Mouse (Mus musculus): ENCODE results near the gene Psmg3.

GRCm38 (mm10) chr5:139816445-139816844, 10.2 kb downstream of the Psmg3 start:
- TF ChIP-seq POLR2A (IDR thresholded peaks at IDR 0.05; ENCODE audit: insufficient read depth, low read length) (no peak), CTCF (IDR thresholded peaks at IDR 0.05; ENCODE audit: low read depth, low read length) (no peak), EP300 (IDR thresholded peaks at IDR 0.05; ENCODE audit: insufficient read depth, low read depth, low read length) (no peak)
